8 mouse cellular contexts compared by ENCODE assay signal in genomic region chr9:32032521-32033185, GRCm38 (mm10).
DNase-seq lines count a peak whose midpoint lies in the region; ATAC-seq lines count a peak whose summit lies in the region.

No protein-coding gene starts in this region.

- under 1% methylated on average over 42 of the region's 94 CpGs for WGBS in forebrain, embryonic 11.5 days
- WGBS in heart, embryonic 15.5 days = under 1% methylated on average over 77 of the region's 94 CpGs
- under 1% methylated on average over 43 of the region's 94 CpGs for WGBS in lung, embryonic 16.5 days

- H3K27me3 ChIP-seq in forebrain, embryonic 11.5 days (ENCODE audit: control insufficient read depth, insufficient read depth, low read length) = no peaks in the 10 kb centered on the region
- no peaks in the 10 kb centered on the region for H3K27me3 ChIP-seq in heart, embryonic 15.5 days
- H3K27me3 ChIP-seq in lung, embryonic 16.5 days (ENCODE audit: control insufficient read depth, insufficient read depth, low read depth, low read length) = no peaks in the 10 kb centered on the region

- ATAC-seq in forebrain, embryonic 11.5 days (replicated peaks; ENCODE audit: low FRiP score) = peak; percentile 65
- ATAC-seq in heart, embryonic 15.5 days (replicated peaks; ENCODE audit: insufficient number of reproducible peaks, insufficient read depth, low FRiP score, low read depth) = peak; percentile 59
- ATAC-seq in lung, embryonic 16.5 days (ENCODE audit: low read depth) = peak; percentile 59
- no peak for ATAC-seq in erythroid progenitor cell, adult 5-6 weeks (replicated peaks; ENCODE audit: low FRiP score, poor library complexity, severe bottlenecking)

- peak; percentile 26 to 45 for DNase-seq in B cell, adult 2 months
- peak; percentile 33 for DNase-seq in adrenal gland, adult 8-10 months
- peak; percentile 83 for DNase-seq in forebrain, embryonic 11.5 days (ENCODE audit: low spot score)
- peak; percentile 70 for DNase-seq in kidney, postnatal 10 days
- peak; percentile 64 for DNase-seq in retina, embryonic 14.5 days (ENCODE audit: low spot score)

- peak overlapping the region; percentile 41; the same call in 1 of the 2 replicates for H3K27ac ChIP-seq in forebrain, embryonic 11.5 days (ENCODE audit: low read depth, low read length)
- H3K27ac ChIP-seq in heart, embryonic 15.5 days = peak overlapping the region; percentile 80
- peak overlapping the region; percentile 34; the same call in 1 of the 2 replicates for H3K27ac ChIP-seq in lung, embryonic 16.5 days (ENCODE audit: low read length)

- H3K9me3 ChIP-seq in forebrain, embryonic 11.5 days (ENCODE audit: control insufficient read depth, low read length) = no peaks in the 10 kb centered on the region
- no peaks in the 10 kb centered on the region for H3K9me3 ChIP-seq in heart, embryonic 15.5 days (replicated peaks)
- H3K9me3 ChIP-seq in lung, embryonic 16.5 days (ENCODE audit: control insufficient read depth, low read length) = no peaks in the 10 kb centered on the region

- peak overlapping the region; percentile 90 for H3K9ac ChIP-seq in forebrain, embryonic 11.5 days (ENCODE audit: low read length)
- peak overlapping the region; percentile 86 for H3K9ac ChIP-seq in heart, embryonic 15.5 days
- peak overlapping the region; percentile 78 for H3K9ac ChIP-seq in lung, embryonic 16.5 days (ENCODE audit: low read length)

- H3K4me2 ChIP-seq in forebrain, embryonic 11.5 days (ENCODE audit: low read depth, low read length, severe bottlenecking) = peak overlapping the region; percentile 59
- peak overlapping the region; percentile 84 for H3K4me2 ChIP-seq in heart, embryonic 15.5 days
- peak overlapping the region; percentile 87 for H3K4me2 ChIP-seq in lung, embryonic 16.5 days (ENCODE audit: low read depth, low read length)

- H3K4me1 ChIP-seq in forebrain, embryonic 11.5 days (replicated peaks; ENCODE audit: control insufficient read depth, insufficient read depth, low read length) = peaks cover 8% of the 10 kb centered on the region; the same call in 1 of the 2 replicates
- H3K4me1 ChIP-seq in heart, embryonic 15.5 days (replicated peaks) = peaks cover 49% of the 10 kb centered on the region
- H3K4me1 ChIP-seq in lung, embryonic 16.5 days (replicated peaks; ENCODE audit: control insufficient read depth, insufficient read depth, low read length) = peaks cover 14% of the 10 kb centered on the region

- H3K4me3 ChIP-seq in forebrain, embryonic 11.5 days (ENCODE audit: low read depth, low read length) = peak overlapping the region; percentile 88
- H3K4me3 ChIP-seq in heart, embryonic 15.5 days = peak overlapping the region; percentile 90
- H3K4me3 ChIP-seq in lung, embryonic 16.5 days (ENCODE audit: low read length) = peak overlapping the region; percentile 75

- no peaks in the 10 kb centered on the region for H3K36me3 ChIP-seq in forebrain, embryonic 11.5 days (ENCODE audit: control insufficient read depth, insufficient read depth, low read length)
- no peaks in the 10 kb centered on the region for H3K36me3 ChIP-seq in heart, embryonic 15.5 days
- no peaks in the 10 kb centered on the region for H3K36me3 ChIP-seq in lung, embryonic 16.5 days (ENCODE audit: control insufficient read depth, insufficient read depth, low read length)

Comparison
In these comparisons a context has a peak if more than half of its experiments do, and no peak if none do; other contexts are left out.
1. DNase-seq: peak in every context shown above with its lines; median percentile 83 in forebrain, embryonic 11.5 days; 70 in kidney, postnatal 10 days; 64 in retina, embryonic 14.5 days; 36 in B cell, adult 2 months; 33 in adrenal gland, adult 8-10 months.